Mouse (Mus musculus) lung, postnatal 0 days (tissue): Measurements from ENCODE around the gene Shb. TPM values are rescaled to one million over a fixed set of nuclear protein-coding genes. Genes with fewer than 3 reads are reported as not detected.
A peak's percentile ranks its signal among the peaks of the same experiment; 100 is the strongest.

ENCODE experiments used
- ATAC-seq: fragments of 200-750 bp; cut with Nextera tagmentation; 2 replicates; pipeline ENCODE4 v1.8.0; 2017; ENCODE audit warnings: moderate library complexity
- DNase-seq: peaks from one replicate; pipeline ENCODE4 v3.0.0-alpha.2; 2016; ENCODE audit warnings: low spot score
- H3K27ac ChIP-seq: fragments of 300-500 bp; sonication (generic); 2 replicates; pipeline ENCODE4 v1.5.1; 2014; ENCODE audit warnings: antibody characterized with exemption, mild to moderate bottlenecking, low read length, mixed read lengths
- H3K27me3 ChIP-seq: fragments of 300-500 bp; sonication (generic); replicated peaks from 2 replicates; pipeline ENCODE4 v1.6.1; 2014; ENCODE audit warnings: low read length, mixed read lengths; ENCODE audit not compliant: insufficient read depth
- H3K36me3 ChIP-seq: fragments of 300-500 bp; sonication (generic); 2 replicates; pipeline ENCODE4 v1.6.1; 2014; ENCODE audit warnings: low read length, mixed read lengths; ENCODE audit not compliant: insufficient read depth
- H3K4me1 ChIP-seq: fragments of 300-500 bp; sonication (generic); 2 replicates; pipeline ENCODE4 v1.6.1; 2014; ENCODE audit warnings: antibody characterized with exemption, low read depth, low read length, mixed read lengths; ENCODE audit not compliant: insufficient read depth
- H3K4me2 ChIP-seq: fragments of 300-500 bp; sonication (generic); replicated peaks from 2 replicates; pipeline ENCODE4 v1.6.1; 2014; ENCODE audit warnings: low read depth, mild to moderate bottlenecking, low read length, moderate library complexity, mixed read lengths
- H3K4me3 ChIP-seq: fragments of 300-500 bp; sonication (generic); 2 replicates; pipeline ENCODE4 v1.5.1; 2014; ENCODE audit warnings: low read depth, low read length
- H3K9ac ChIP-seq: fragments of 300-500 bp; sonication (generic); replicated peaks from 2 replicates; pipeline ENCODE4 v1.6.1; 2014; ENCODE audit warnings: low read depth, mild to moderate bottlenecking
- H3K9me3 ChIP-seq: fragments of 300-500 bp; sonication (generic); 2 replicates; pipeline ENCODE4 v1.6.1; 2016; ENCODE audit warnings: low read length, mixed read lengths
- CTCF ChIP-seq: IDR thresholded peaks from 2 replicates; pipeline ENCODE4 v1.5.1; 2016; ENCODE audit warnings: antibody characterized with exemption, mild to moderate bottlenecking
- EP300 ChIP-seq: IDR thresholded peaks from 2 replicates; pipeline ENCODE4 v1.6.1; 2016; ENCODE audit warnings: antibody characterized with exemption, mild to moderate bottlenecking, control low read depth
- WGBS: fragments of 180-500 bp; shearing (Covaris S2); extraction: QIAGEN DNeasy Blood & Tissue Kit; methylation state at CpG from one replicate; pipeline ENCODE4 v1.1.7; 2014; 5-methylcytosine and 5-hydroxymethylcytosine counted together
- polyA plus RNA-seq: library from polyadenylated mRNA; unstranded; fragments of >200 nt; fragmentation: Nextera tagmentation; extraction: Ambion mirVana; gene quantifications from 2 replicates; pipeline ENCODE4 v1.2.1, GENCODE M21; 2015

The Shb gene
- polyA plus RNA-seq, 1 experiment from 2014 or later = 7.1 TPM

DNA sequence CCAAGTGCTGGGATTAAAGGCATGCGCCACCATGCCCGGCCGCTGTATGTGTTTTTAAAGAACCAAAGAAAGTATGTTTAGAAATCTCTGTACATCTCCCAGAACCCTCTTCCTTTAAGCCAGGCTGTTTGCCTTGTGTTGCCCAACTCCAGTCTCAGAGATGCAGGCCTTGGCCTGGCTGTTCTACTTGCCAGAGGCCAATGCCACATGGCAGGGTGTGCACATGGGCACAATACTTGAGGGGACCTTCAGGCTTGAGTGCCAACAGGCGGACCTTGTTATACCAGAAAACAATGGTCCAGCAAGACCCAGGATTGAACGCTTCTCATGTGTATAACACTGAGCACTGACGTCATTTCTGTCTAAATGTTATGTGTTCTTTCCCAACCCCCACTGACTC lies 27.1 kb downstream of the Shb start:
- TF ChIP-seq CTCF = no peak
- no peak for TF ChIP-seq EP300
- Histone ChIP-seq H3K4me1 (peaks cover 46% of the 10 kb centered on the region), H3K4me2 (no peak overlapping the region), H3K27ac (peak overlapping the region; percentile 91; the same call in 1 of the 2 replicates), H3K36me3 (no peaks in the 10 kb centered on the region), H3K9me3 (no peaks in the 10 kb centered on the region), H3K4me3 (no peak overlapping the region), H3K9ac (no peak overlapping the region), H3K27me3 (no peaks in the 10 kb centered on the region)
- 75% methylated on average over 6 of the region's 6 CpGs for WGBS
- DNase-seq (no peak), ATAC-seq (no peak)

DNA sequence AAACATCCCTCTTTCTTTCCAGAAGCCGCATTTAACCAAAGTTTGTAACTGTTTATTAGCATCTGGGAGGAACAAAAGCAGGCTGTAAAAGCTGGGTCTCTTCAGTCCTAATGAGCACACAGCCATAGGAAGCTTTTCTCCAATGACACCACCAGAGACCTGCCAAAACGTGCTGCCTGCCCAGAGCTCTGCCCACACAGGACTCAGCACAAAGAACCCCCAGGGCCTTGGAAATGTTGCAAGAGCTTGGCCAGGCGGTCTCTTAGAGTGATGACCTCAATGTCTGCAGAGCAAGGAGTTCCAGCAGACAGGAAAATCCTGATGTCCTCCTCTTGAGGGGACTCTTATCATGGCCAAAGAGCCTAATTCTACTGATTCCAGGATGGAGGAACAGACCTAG lies 28.5 kb downstream of the Shb start:
- no peak for TF ChIP-seq EP300
- no peak for TF ChIP-seq CTCF
- Histone ChIP-seq H3K4me3 (no peak overlapping the region), H3K27ac (no peak overlapping the region), H3K36me3 (no peaks in the 10 kb centered on the region), H3K9me3 (no peaks in the 10 kb centered on the region), H3K4me1 (peaks cover 48% of the 10 kb centered on the region), H3K4me2 (no peak overlapping the region), H3K27me3 (no peaks in the 10 kb centered on the region), H3K9ac (no peak overlapping the region)
- ATAC-seq (no peak), DNase-seq (peak; percentile 64)
- 56% methylated on average over 3 of the region's 3 CpGs for WGBS

DNA sequence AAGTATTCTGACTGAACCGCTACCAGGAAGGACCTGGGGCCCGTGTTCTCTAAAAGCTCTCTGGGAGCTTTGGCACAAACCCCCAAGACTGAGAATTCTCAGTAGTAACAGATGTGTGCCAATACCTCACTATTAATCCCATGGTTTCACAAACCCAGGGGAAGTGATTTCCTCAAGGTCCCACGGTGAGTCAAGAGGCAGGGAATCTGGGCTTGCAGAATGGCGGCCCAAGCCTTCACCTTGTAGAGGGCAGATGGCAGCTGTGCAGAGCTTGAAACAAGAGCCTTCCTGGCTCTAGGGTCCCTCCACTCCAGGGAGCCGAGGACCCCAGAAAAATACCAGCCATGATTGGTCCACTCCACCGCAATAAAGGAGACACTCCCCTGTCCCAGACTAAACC lies 28.9 kb downstream of the Shb start:
- DNase-seq (no peak), ATAC-seq (no peak)
- no peak overlapping the region for H3K27ac ChIP-seq
- no peaks in the 10 kb centered on the region for H3K27me3 ChIP-seq
- H3K4me2 ChIP-seq = no peak overlapping the region
- TF ChIP-seq EP300 = no peak
- no peak for TF ChIP-seq CTCF
- H3K4me1 ChIP-seq = peaks cover 52% of the 10 kb centered on the region
- no peak overlapping the region for H3K9ac ChIP-seq
- H3K9me3 ChIP-seq = no peaks in the 10 kb centered on the region
- H3K4me3 ChIP-seq = no peak overlapping the region
- no peaks in the 10 kb centered on the region for H3K36me3 ChIP-seq
- WGBS = 76% methylated on average over 6 of the region's 6 CpGs

DNA sequence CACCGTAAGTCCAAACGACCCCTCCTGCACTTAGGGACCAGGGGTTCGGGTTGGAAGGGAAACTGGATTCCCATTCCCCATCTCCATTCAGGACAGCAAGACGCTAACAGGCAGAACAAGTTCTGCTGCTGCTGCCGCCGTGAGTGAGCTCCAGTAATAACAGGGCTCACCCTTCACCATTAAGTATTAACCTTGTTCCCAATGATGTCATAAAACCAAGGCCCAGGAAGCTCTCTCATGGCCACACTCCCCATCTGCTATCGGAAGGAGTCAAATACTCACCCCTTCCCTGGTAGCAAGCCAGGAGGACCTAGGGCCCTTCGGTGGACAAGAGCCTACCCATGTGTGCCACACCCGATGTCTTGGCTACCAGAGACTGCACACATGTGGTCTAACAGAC lies 30.3 kb downstream of the Shb start:
- H3K9ac ChIP-seq = no peak overlapping the region
- H3K36me3 ChIP-seq = no peaks in the 10 kb centered on the region
- no peak overlapping the region for H3K4me3 ChIP-seq
- H3K9me3 ChIP-seq = no peaks in the 10 kb centered on the region
- H3K27me3 ChIP-seq = no peaks in the 10 kb centered on the region
- 61% methylated on average over 9 of the region's 9 CpGs for WGBS
- no peak overlapping the region for H3K27ac ChIP-seq
- H3K4me2 ChIP-seq = no peak overlapping the region
- DNase-seq (peak; percentile 63), ATAC-seq (peak; percentile 20; the same call in 1 of the 2 replicates)
- H3K4me1 ChIP-seq = peaks cover 49% of the 10 kb centered on the region
- TF ChIP-seq CTCF (no peak), EP300 (no peak)

DNA sequence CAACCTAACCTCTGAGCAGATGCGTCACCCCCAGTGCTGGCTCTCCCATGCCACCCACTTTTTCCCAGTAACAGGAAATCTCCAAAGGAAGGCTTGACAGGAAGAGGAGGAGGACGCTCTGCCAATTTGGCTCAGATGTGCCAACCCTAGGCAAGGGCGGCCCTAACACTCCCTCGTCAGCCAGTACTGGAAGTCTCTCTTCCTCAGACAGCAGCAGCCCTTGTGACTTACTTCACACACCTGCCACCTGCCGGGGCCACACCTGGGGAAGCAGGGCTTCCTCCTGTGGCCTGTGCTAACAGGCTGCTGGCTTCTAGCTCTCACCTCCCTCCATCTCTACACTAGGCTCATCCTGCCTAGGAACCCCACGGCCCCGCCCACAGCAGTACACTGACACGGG lies 31.9 kb downstream of the Shb start:
- Histone ChIP-seq H3K4me2 (no peak overlapping the region; the same call in 1 of the 2 replicates), H3K36me3 (no peaks in the 10 kb centered on the region), H3K4me1 (peaks cover 49% of the 10 kb centered on the region), H3K27ac (peak overlapping the region; percentile 52), H3K9me3 (no peaks in the 10 kb centered on the region), H3K9ac (no peak overlapping the region), H3K27me3 (no peaks in the 10 kb centered on the region), H3K4me3 (no peak overlapping the region)
- TF ChIP-seq CTCF (0 out of 2 replicates have a peak, but pooled peaks have one; percentile 14), EP300 (0 out of 2 replicates have a peak, but pooled peaks have one; percentile 20)
- peak; percentile 29; the same call in 1 of the 2 replicates for ATAC-seq
- DNase-seq = peak; percentile 63
- 49% methylated on average over 8 of the region's 8 CpGs for WGBS

DNA sequence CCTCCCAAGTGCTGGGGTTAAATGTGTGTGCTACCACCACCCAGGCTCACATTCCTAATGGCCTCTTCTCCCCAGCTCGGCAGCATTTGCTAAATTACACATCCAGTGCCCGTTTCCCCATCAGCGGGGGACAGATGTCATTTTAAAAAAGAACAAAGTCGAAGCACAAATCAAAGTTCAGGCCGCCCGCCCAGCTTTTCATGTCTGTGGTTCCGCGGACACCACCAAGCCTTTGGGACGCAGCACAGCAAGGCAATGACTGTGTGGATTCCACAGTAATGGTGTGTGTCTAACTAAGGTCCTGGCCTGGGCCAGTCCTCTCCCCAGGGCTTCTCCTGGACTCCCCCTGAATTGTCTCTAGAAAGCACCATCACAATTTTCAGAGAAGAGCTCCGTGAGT lies 32.7 kb downstream of the Shb start:
- WGBS = 55% methylated on average over 10 of the region's 10 CpGs
- H3K4me1 ChIP-seq = peaks cover 51% of the 10 kb centered on the region
- no peak for TF ChIP-seq CTCF
- TF ChIP-seq EP300 = no peak
- H3K9ac ChIP-seq = no peak overlapping the region
- H3K27me3 ChIP-seq = no peaks in the 10 kb centered on the region
- H3K4me2 ChIP-seq = no peak overlapping the region
- ATAC-seq (no peak), DNase-seq (no peak)
- no peaks in the 10 kb centered on the region for H3K36me3 ChIP-seq
- no peaks in the 10 kb centered on the region for H3K9me3 ChIP-seq
- no peak overlapping the region for H3K27ac ChIP-seq
- H3K4me3 ChIP-seq = no peak overlapping the region

DNA sequence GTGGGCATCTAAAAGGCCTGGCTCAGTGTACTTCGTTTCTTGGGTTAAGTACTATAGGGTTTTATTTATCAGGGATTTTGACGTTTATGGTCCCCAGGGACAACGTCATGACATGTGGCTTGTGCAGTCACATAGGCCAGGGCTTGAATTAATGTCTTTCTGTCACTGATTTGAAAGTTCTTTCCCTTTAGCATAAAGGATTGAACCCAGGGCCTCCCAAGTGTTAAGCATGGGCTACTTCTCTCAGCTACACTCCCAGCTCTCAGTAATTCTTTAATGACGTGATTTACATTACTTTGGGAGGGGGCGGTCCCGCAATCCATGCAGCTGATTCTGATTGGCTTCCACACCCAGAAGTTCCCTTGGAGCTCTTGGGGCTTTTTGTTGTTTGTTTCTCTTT lies 33.2 kb downstream of the Shb start:
- no peak for DNase-seq
- Histone ChIP-seq H3K9ac (no peak overlapping the region), H3K4me2 (no peak overlapping the region), H3K9me3 (no peaks in the 10 kb centered on the region), H3K36me3 (no peaks in the 10 kb centered on the region), H3K4me3 (no peak overlapping the region), H3K4me1 (peaks cover 54% of the 10 kb centered on the region), H3K27me3 (no peaks in the 10 kb centered on the region), H3K27ac (peak overlapping the region; percentile 33; the same call in 1 of the 2 replicates)
- TF ChIP-seq EP300 (no peak), CTCF (no peak)
- 54% methylated on average over 6 of the region's 6 CpGs for WGBS
- no peak for ATAC-seq
